In the genomic region with DNA sequence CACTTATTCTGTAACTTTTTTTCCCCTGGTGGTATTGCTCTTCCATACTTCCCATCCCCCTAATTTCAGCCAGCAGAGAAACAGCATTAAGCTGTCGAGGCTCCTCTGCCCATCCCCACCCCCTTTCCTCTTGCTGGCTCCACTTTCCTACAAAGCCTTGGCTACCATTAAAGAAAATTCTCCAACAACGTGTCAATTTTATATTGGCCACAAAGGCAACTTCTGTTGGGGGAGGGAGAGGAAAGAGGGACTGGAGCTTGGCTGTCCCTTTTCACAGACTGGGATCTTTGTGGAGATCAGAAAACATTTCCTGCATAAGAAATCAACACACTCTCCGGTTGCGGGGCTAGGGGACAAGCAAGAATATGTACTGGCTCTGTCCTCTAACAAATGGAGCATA, we compare ENCODE assay signal across 14 mouse cellular contexts. TPM values are rescaled to one million over a fixed set of nuclear protein-coding genes. Genes with fewer than 3 reads are reported as not detected.
A peak's percentile ranks its signal among the peaks of the same experiment; 100 is the strongest.
DNase-seq lines count a peak whose midpoint lies in the region; ATAC-seq lines count a peak whose summit lies in the region.
"Had no signal": no experiment of that assay in that cellular context is flagged by ENCODE, and none has a peak within 500 bp of the region (broad histone marks: within the 10 kb centered on the region; RNA-seq: fewer than 3 reads in every experiment).

No protein-coding gene starts in this region.

- peak overlapping the region; percentile 62 for H3K4me2 ChIP-seq in forebrain, embryonic 14.5 days (ENCODE audit: low read length)
- H3K4me2 ChIP-seq: embryonic facial prominence, embryonic 12.5 days had no signal

- ATAC-seq in forebrain, embryonic 14.5 days = peak; percentile 27; the same call in 1 of the 2 replicates
- no peak for ATAC-seq in activated CD4-positive, CD25-positive, alpha-beta regulatory T cell, adult 4 months
- ATAC-seq: liver, postnatal 0 days had no signal

- H3K27me3 ChIP-seq in forebrain, embryonic 14.5 days (replicated peaks; ENCODE audit: control insufficient read depth, insufficient read depth, low read length) = no peaks in the 10 kb centered on the region
- H3K27me3 ChIP-seq: CH12.LX had no signal

- H3K27ac ChIP-seq in forebrain, embryonic 14.5 days (ENCODE audit: low read depth, low read length) = no peak overlapping the region
- H3K27ac ChIP-seq: embryonic facial prominence, embryonic 12.5 days; kidney, postnatal 0 days had no signal

- 27% methylated on average over 4 of the region's 4 CpGs for WGBS in forebrain, embryonic 14.5 days

- peaks cover 23% of the 10 kb centered on the region for H3K4me1 ChIP-seq in forebrain, embryonic 14.5 days (ENCODE audit: control insufficient read depth, insufficient read depth, low read length)

- no peak overlapping the region for H3K9ac ChIP-seq in forebrain, embryonic 14.5 days (ENCODE audit: low read length)
- H3K9ac ChIP-seq: embryonic facial prominence, embryonic 12.5 days; liver, postnatal 0 days had no signal

- intact Hi-C loops in left cerebral cortex, postnatal 4 days (cut with DNase I) = loop anchor here (5.0 to 10.0 kb wide), 4 partner anchors 210 to 1457 kb away; no protein-coding TSS in a partner anchor

- peak; percentile 32 for DNase-seq in right cerebral cortex, adult 18-20 months
- DNase-seq in right cerebral cortex, postnatal 4 days = no peak
- peak; percentile 65 for DNase-seq in forebrain, embryonic 14.5 days (ENCODE audit: low spot score)
- DNase-seq in left cerebral cortex, postnatal 4 days = peak; percentile 45
- peak; percentile 59 to 68 for DNase-seq in right cerebral cortex, postnatal 10 days (ENCODE audit: low spot score in 2 of 2)
- no peak for DNase-seq in lung, postnatal 10 days
- no peak for DNase-seq in embryo, embryonic 9.5 days (ENCODE audit: extremely low spot score)
- DNase-seq: heart, adult 18-20 months; heart, postnatal 36 days; liver, postnatal 0 days had no signal

- H3K9me3 ChIP-seq in forebrain, embryonic 14.5 days (replicated peaks; ENCODE audit: control insufficient read depth, low read length) = no peaks in the 10 kb centered on the region
- H3K9me3 ChIP-seq: embryonic facial prominence, embryonic 12.5 days had no signal

- no peaks in the 10 kb centered on the region for H3K36me3 ChIP-seq in forebrain, embryonic 14.5 days (ENCODE audit: control insufficient read depth, insufficient read depth, low read length)
- H3K36me3 ChIP-seq: embryonic facial prominence, embryonic 12.5 days had no signal

- H3K4me3 ChIP-seq in forebrain, embryonic 14.5 days (ENCODE audit: low read depth, low read length) = peak overlapping the region; percentile 5; the same call in 1 of the 2 replicates
- H3K4me3 ChIP-seq: embryonic facial prominence, embryonic 12.5 days had no signal

RNA-seq across cellular contexts. Expression of gene Adgrb3, which starts 4.9 kb away (rescaled TPM):
- 40.0 and 46.8 TPM in 2 replicates for polyA plus RNA-seq in forebrain, embryonic 14.5 days (2014; fragmentation: Nextera tagmentation; extraction: Ambion mirVana)
- total RNA-seq in left cerebral cortex, postnatal 4 days (2021) = 100 to 1,000 TPM; 152 to 155 TPM
- under 1 TPM in 1 of 2 experiments, not detected in 1; 0.12 TPM for polyA plus RNA-seq in activated CD4-positive, CD25-positive, alpha-beta regulatory T cell, adult 4 months (2017; shearing (Covaris generic))
- total RNA-seq: CH12.LX; heart, adult 18-20 months; heart, postnatal 36 days had no signal
- polyA plus RNA-seq: liver, postnatal 0 days had no signal

Comparison
In these comparisons a context has a peak if more than half of its experiments do, and no peak if none do; other contexts are left out.
1. DNase-seq: peak in right cerebral cortex, adult 18-20 months (single experiment), forebrain, embryonic 14.5 days (single experiment), left cerebral cortex, postnatal 4 days (single experiment) and right cerebral cortex, postnatal 10 days (2 of 2); none in right cerebral cortex, postnatal 4 days (single experiment), lung, postnatal 10 days (single experiment) and embryo, embryonic 9.5 days (single experiment).
2. RNA of gene Adgrb3, which starts 4.9 kb away (polyA plus RNA-seq): 40.0 to 46.8 TPM in forebrain, embryonic 14.5 days; 0.12 TPM in activated CD4-positive, CD25-positive, alpha-beta regulatory T cell, adult 4 months; every median in the first group is over 10 times any median in the second.